Mouse (Mus musculus) layer of hippocampus, adult 9-10 months (tissue): ENCODE data around the gene Acp2.

ENCODE experiments used
- DNase-seq: peaks from one replicate; pipeline ENCODE4 v3.0.0; 2022; ENCODE audit warnings: low spot score

Gene Acp2

DNA sequence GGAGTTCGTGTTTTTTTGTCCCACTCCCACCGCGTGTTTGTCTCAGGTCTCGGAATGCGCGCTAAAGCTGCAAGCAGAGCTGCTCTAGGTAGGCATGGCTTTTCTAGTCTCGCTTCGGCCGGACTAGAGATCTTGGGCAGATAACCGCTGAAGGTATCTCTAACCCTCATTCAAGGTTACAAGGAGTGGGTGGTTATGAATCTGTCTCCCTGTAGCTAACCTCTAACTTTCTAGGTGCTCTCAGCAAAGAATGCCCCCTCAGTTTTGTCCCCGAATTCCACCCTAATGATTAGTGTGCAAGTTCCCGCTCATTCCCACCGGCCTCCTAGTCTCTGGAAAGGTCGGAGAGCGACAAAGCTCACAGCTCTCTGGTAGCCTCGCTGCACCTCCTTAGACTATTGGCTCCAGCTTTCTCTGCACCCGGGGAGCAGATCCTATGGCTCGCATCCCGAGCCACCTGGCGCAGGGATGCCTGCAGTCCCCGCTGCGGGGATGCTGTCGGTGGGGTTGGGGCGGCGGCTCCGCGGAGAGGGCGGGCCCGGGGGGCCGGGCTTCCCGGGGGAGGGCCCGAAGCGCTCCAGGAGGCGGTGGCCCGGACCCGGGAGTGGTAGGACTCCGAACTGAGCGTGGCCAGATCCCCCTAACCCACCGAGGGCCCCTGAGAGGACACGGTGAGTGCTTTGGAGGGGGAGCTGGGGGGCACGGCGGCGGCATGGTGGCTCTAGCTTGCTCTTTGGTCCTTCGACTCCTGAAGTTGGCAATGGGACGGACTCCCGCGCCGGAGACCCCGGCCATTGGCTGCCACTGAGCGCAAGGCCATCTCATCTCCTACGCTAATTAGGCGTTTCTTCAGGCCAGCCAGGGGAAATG lies 53.8 kb downstream of the Acp2 start:
- no peak for DNase-seq

DNA sequence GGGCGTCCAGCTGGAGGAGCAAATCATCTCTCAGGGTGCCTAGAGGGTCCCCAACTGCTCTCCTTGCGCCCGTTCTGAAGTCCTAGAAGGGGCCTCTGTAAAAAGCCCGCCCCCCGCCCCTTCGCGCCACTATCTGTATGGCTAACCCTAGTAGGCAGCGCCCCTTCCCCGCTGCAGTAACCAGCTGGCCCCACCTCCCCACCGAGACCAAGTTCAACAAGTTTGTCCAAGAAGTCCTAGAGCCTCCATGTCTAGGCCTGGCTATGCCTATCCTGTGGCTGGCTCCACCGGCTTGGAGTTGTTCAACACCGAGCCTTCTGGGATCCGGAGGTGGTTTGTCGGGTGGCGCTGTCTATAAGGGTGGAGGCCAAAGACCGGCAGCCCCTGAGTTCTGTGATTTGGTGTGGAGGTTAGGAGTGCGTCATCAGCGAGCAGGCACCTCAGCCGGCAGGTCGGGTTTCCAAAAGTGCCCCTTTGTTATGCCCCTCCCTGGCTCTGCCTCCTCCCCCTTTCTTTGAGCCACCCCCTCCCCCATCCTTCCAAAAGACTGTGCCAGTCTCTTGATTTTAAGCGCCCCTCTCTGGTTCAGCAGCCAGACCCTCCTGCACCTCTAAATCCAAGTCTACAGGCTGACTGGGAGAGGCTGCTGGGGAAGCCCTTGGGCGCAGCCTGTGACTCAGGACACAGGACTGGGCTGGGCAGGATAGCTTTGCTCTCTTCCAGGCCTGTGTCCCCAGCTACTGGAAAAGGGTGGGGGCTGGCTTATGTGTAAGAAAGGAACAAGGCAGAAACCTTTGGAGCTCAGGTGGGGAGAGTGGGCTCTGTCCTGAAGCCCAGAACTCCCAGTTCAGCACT lies 54.7 kb downstream of the Acp2 start:
- DNase-seq = no peak

- no peak for DNase-seq
Observed at GRCm38 (mm10) chr2:91258054-91258453, 55.4 kb downstream of the Acp2 start.

DNA sequence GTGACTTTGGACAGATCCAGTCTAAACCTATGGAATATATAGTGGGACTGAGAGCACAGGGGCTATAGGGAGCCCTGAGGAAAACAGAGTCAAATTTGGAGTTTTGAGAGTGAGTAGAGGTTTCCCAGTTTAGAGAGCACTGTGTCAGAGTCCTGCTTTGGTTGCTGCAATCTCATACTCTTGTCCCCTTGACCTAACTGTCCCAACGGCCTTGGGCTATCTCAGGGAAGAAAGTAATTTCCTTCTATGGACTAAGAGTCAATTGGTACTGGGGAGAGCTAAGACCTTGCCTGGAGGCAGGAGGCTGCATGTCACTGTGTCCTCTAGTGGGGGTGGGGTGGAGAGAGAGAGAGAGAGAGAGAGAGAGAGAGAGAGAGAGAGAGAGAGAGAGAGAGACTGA lies 56.1 kb downstream of the Acp2 start:
- no peak for DNase-seq

DNA sequence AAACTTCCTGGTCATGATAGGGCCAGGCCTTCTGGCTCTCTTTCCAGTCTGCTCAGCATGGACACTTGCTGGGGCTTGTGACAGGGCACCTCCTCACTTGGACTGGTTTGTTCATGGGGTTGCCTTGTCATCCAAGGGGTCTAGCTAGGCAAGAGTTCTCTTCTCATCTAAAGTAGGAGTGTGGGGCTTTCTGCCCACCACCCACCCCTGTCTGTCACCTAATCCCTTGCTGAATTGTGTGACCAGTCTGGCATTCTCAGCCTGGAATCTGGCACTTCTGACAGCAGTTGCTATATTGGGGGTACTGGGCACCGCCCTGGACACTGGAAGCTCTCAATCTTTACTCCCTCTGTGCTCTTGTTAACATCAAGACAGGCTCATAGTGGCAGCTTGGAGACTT lies 56.8 kb downstream of the Acp2 start:
- no peak for DNase-seq
